Mouse (Mus musculus) gastrocnemius, adult 8-10 months (tissue): Measurements from ENCODE around the gene Slc6a21. TPM values are rescaled to one million over a fixed set of nuclear protein-coding genes. Genes with fewer than 3 reads are reported as not detected.

Experiments
- DNase-seq, 2 experiments: peaks; one replicate each; pipeline ENCODE4 v3.0.0; 2022; ENCODE audit warnings: low spot score in 2 of 2
- total RNA-seq, 4 experiments: library from RNA; stranded (reverse); gene quantifications; 2 replicates each; pipeline ENCODE4 v1.2.4; 2022

Gene Slc6a21
- total RNA-seq, 4 experiments from 2014 or later, result not detected

- DNase-seq, result no peak
Measured at GRCm38 (mm10) chr7:45313495-45313894, 36.2 kb downstream of the Slc6a21 start.

GRCm38 (mm10) chr7:45315182-45315701 lies 37.9 kb downstream of the Slc6a21 start:
- DNase-seq, result no peak

- DNase-seq, result no peak
Measured at GRCm38 (mm10) chr7:45316536-45316935, 39.2 kb downstream of the Slc6a21 start.

GRCm38 (mm10) chr7:45322245-45322644 lies 44.9 kb downstream of the Slc6a21 start:
- DNase-seq, result no peak

- DNase-seq, result no peak
Measured at GRCm38 (mm10) chr7:45323069-45323468, 45.8 kb downstream of the Slc6a21 start.

GRCm38 (mm10) chr7:45325800-45326199 lies 48.5 kb downstream of the Slc6a21 start:
- DNase-seq, result no peak

GRCm38 (mm10) chr7:45328841-45329475 lies 51.6 kb downstream of the Slc6a21 start:
- peak; percentile 27 to 39 for DNase-seq

- DNase-seq, result no peak
Measured at GRCm38 (mm10) chr7:45331502-45331901, 54.2 kb downstream of the Slc6a21 start.

- DNase-seq, result peak; percentile 22 to 46
Measured at GRCm38 (mm10) chr7:45332685-45333425, 55.5 kb downstream of the Slc6a21 start.

GRCm38 (mm10) chr7:45333431-45333982 lies 56.2 kb downstream of the Slc6a21 start, which contains the start of gene Trpm4:
Gene Trpm4 (minus strand): TSS chr7:45333780.
- DNase-seq, result peak; percentile 77 to 83

GRCm38 (mm10) chr7:45334605-45335004 lies 57.3 kb downstream of the Slc6a21 start:
- DNase-seq, result peak; percentile 69 to 77

GRCm38 (mm10) chr7:45335056-45335455 lies 57.7 kb downstream of the Slc6a21 start, which contains the start of gene Hrc:
Gene Hrc (plus strand): TSS chr7:45335290.
- peak; percentile 47 to 64 for DNase-seq

GRCm38 (mm10) chr7:45336319-45336718 lies 59.0 kb downstream of the Slc6a21 start:
- no peak for DNase-seq

- no peak for DNase-seq
Measured at GRCm38 (mm10) chr7:45337469-45337868, 60.2 kb downstream of the Slc6a21 start.

GRCm38 (mm10) chr7:45338161-45338911 lies 61.0 kb downstream of the Slc6a21 start:
- DNase-seq, result peak in 1 of 2 experiments; percentile 48

Other genes with a start within 250 kb of the Slc6a21 start
- gene Prr12, start 224.6 kb upstream of the Slc6a21 start, total RNA-seq, result 10 to 100 TPM; 15.3 to 17.5 (median 15.9) TPM
- 10 to 100 TPM; 24.5 to 31.0 (median 28.2) TPM for gene Nosip, start 215.1 kb upstream of the Slc6a21 start, total RNA-seq
- gene Prrg2, start 214.8 kb upstream of the Slc6a21 start, total RNA-seq, result 10 to 100 TPM in 2 of 4 experiments, 1 to 10 TPM in 2; 7.2 to 13.3 (median 10.6) TPM
- gene Rcn3, start 185.3 kb upstream of the Slc6a21 start, total RNA-seq, result 10 to 100 TPM in 1 of 4 experiments, 1 to 10 TPM in 3; 4.1 to 10.2 (median 7.5) TPM
- gene Fcgrt, start 173.7 kb upstream of the Slc6a21 start, total RNA-seq, result 10 to 100 TPM; 23.8 to 37.0 (median 30.0) TPM
- 100 to 1,000 TPM; 471 to 554 (median 519) TPM for gene Rps11, start 153.1 kb upstream of the Slc6a21 start, total RNA-seq
- 100 to 1,000 TPM; 647 to 843 (median 690) TPM for gene Rpl13a, start 148.8 kb upstream of the Slc6a21 start, total RNA-seq
- not detected for gene Gm45713, start 141.3 kb upstream of the Slc6a21 start, total RNA-seq
- 1 to 10 TPM in 3 of 4 experiments, under 1 TPM in 1; 0.94 to 2.7 (median 2.3) TPM for gene Flt3l, start 141.1 kb upstream of the Slc6a21 start, total RNA-seq
- gene Pih1d1, start 123.2 kb upstream of the Slc6a21 start, total RNA-seq, result 10 to 100 TPM; 34.6 to 42.1 (median 38.3) TPM
- 10 to 100 TPM; 10.4 to 16.9 (median 13.7) TPM for gene Aldh16a1, start 122.9 kb upstream of the Slc6a21 start, total RNA-seq
- under 1 TPM; 0.21 to 0.39 (median 0.31) TPM for gene Slc17a7, start 113.6 kb upstream of the Slc6a21 start, total RNA-seq
- gene Gfy, start 97.9 kb upstream of the Slc6a21 start, total RNA-seq, result not detected
- not detected for gene Pth2, start 96.5 kb upstream of the Slc6a21 start, total RNA-seq
- gene Ccdc155, start 72.6 kb upstream of the Slc6a21 start, total RNA-seq, result under 1 TPM in 1 of 4 experiments, not detected in 3; 0.25 TPM
- not detected for gene Dkkl1, start 65.4 kb upstream of the Slc6a21 start, total RNA-seq
- 1 to 10 TPM in 3 of 4 experiments, under 1 TPM in 1; 0.77 to 3.1 (median 1.7) TPM for gene Tead2, start 61.8 kb upstream of the Slc6a21 start, total RNA-seq
- gene Cd37, start 38.4 kb upstream of the Slc6a21 start, total RNA-seq, result 1 to 10 TPM in 3 of 4 experiments, under 1 TPM in 1; 0.15 to 2.0 (median 1.2) TPM
- not detected for gene Slc6a16, start 36.4 kb upstream of the Slc6a21 start, total RNA-seq
- gene Trpm4, start 56.3 kb downstream of the Slc6a21 start, total RNA-seq, result 10 to 100 TPM; 30.7 to 35.6 (median 32.0) TPM
- gene Hrc, start 57.8 kb downstream of the Slc6a21 start, total RNA-seq, result 100 to 1,000 TPM; 700 to 858 (median 833) TPM
- under 1 TPM in 3 of 4 experiments, not detected in 1; 0.07 to 0.24 (median 0.09) TPM for gene Ppfia3, start 89.5 kb downstream of the Slc6a21 start, total RNA-seq
- not detected for gene Lin7b, start 93.1 kb downstream of the Slc6a21 start, total RNA-seq
- 10 to 100 TPM; 45.4 to 74.5 (median 59.9) TPM for gene Snrnp70, start 118.2 kb downstream of the Slc6a21 start, total RNA-seq
- 10 to 100 TPM; 78.8 to 94.6 (median 88.3) TPM for gene Kcna7, start 128.1 kb downstream of the Slc6a21 start, total RNA-seq
- gene Ntf5, start 136.2 kb downstream of the Slc6a21 start, total RNA-seq, result 1 to 10 TPM; 3.7 to 4.9 (median 4.3) TPM
- gene Lhb, start 143.3 kb downstream of the Slc6a21 start, total RNA-seq, result under 1 TPM in 2 of 4 experiments, not detected in 2; 0.46 to 0.61 TPM
- gene Gys1, start 157.3 kb downstream of the Slc6a21 start, total RNA-seq, result 100 to 1,000 TPM; 265 to 308 (median 299) TPM
- 10 to 100 TPM; 22.4 to 28.6 (median 24.0) TPM for gene Ruvbl2, start 160.6 kb downstream of the Slc6a21 start, total RNA-seq
- gene Ftl1, start 182.4 kb downstream of the Slc6a21 start, total RNA-seq, result 100 to 1,000 TPM in 3 of 4 experiments, 10 to 100 TPM in 1; 83.2 to 132 (median 121) TPM
- 10 to 100 TPM; 14.5 to 17.8 (median 15.3) TPM for gene Bax, start 189.4 kb downstream of the Slc6a21 start, total RNA-seq
- not detected for gene Tulp2, start 204.4 kb downstream of the Slc6a21 start, total RNA-seq
- 10 to 100 TPM in 3 of 4 experiments, 1 to 10 TPM in 1; 9.7 to 19.4 (median 11.8) TPM for gene Gm45808, start 209.3 kb downstream of the Slc6a21 start, total RNA-seq
- 10 to 100 TPM; 22.2 to 29.9 (median 27.6) TPM for gene Dhdh, start 211.3 kb downstream of the Slc6a21 start, total RNA-seq
- gene Nucb1, start 232.9 kb downstream of the Slc6a21 start, total RNA-seq, result 10 to 100 TPM; 51.1 to 66.1 (median 56.8) TPM
- 10 to 100 TPM; 19.6 to 34.3 (median 29.4) TPM for gene Ppp1r15a, start 248.8 kb downstream of the Slc6a21 start, total RNA-seq
- gene Plekha4, start 248.8 kb downstream of the Slc6a21 start, total RNA-seq, result 1 to 10 TPM; 1.4 to 5.4 (median 4.6) TPM